Mouse (Mus musculus): ENCODE data around the gene Morn4. TPM values are rescaled to one million over a fixed set of nuclear protein-coding genes. Genes with fewer than 3 reads are reported as not detected.

The Morn4 gene
- total and polyA plus RNA-seq, 2 experiments from 2014 or later: 47.5 to 122 TPM

- H3K4me1 ChIP-seq (ENCODE audit: insufficient read depth, low read length): peaks cover 10% of the 10 kb centered on the region
- peak overlapping the region; percentile 8; the same call in 1 of the 2 replicates for H3K27ac ChIP-seq (ENCODE audit: low read depth, low read length)
- peak overlapping the region; percentile 91 for H3K4me2 ChIP-seq (ENCODE audit: low read depth, low read length, poor library complexity, severe bottlenecking)
- no peaks in the 10 kb centered on the region for H3K27me3 ChIP-seq (ENCODE audit: insufficient read depth, low read length)
- ATAC-seq (ENCODE audit: low FRiP score) (no peak), DNase-seq (ENCODE audit: low spot score) (no peak)
- peak overlapping the region; percentile 58 for H3K4me3 ChIP-seq (ENCODE audit: low read depth, low read length)
- H3K9ac ChIP-seq (replicated peaks; ENCODE audit: low read length, poor library complexity, severe bottlenecking): peak overlapping the region; percentile 62
- 4% methylated on average over 23 of the region's 23 CpGs for WGBS
- TF ChIP-seq CTCF (IDR thresholded peaks at IDR 0.05): no peak
- no peaks in the 10 kb centered on the region for H3K9me3 ChIP-seq (ENCODE audit: low read length)
- H3K36me3 ChIP-seq (ENCODE audit: insufficient read depth, low read length): peaks cover 8% of the 10 kb centered on the region
Measured at GRCm38 (mm10) chr19:42128052-42128740, 42.0 kb upstream of the Morn4 start.

- Histone ChIP-seq H3K4me1 (ENCODE audit: insufficient read depth, low read length) (peaks cover 10% of the 10 kb centered on the region), H3K4me2 (ENCODE audit: low read depth, low read length, poor library complexity, severe bottlenecking) (no peak overlapping the region), H3K9me3 (ENCODE audit: low read length) (no peaks in the 10 kb centered on the region), H3K4me3 (ENCODE audit: low read depth, low read length) (no peak overlapping the region), H3K36me3 (ENCODE audit: insufficient read depth, low read length) (peaks cover 9% of the 10 kb centered on the region), H3K27ac (ENCODE audit: low read depth, low read length) (no peak overlapping the region), H3K9ac (replicated peaks; ENCODE audit: low read length, poor library complexity, severe bottlenecking) (no peak overlapping the region), H3K27me3 (ENCODE audit: insufficient read depth, low read length) (no peaks in the 10 kb centered on the region)
- ATAC-seq (ENCODE audit: low FRiP score) (no peak), DNase-seq (ENCODE audit: low spot score) (no peak)
- TF ChIP-seq CTCF (IDR thresholded peaks at IDR 0.05): no peak
- 95% methylated on average over 5 of the region's 5 CpGs for WGBS
Measured at GRCm38 (mm10) chr19:42127024-42127423, 40.9 kb upstream of the Morn4 start.

GRCm38 (mm10) chr19:42126219-42126605, 40.1 kb upstream of the Morn4 start:
- no peak overlapping the region for H3K9ac ChIP-seq (replicated peaks; ENCODE audit: low read length, poor library complexity, severe bottlenecking)
- no peak overlapping the region for H3K4me3 ChIP-seq (ENCODE audit: low read depth, low read length)
- WGBS: 92% methylated on average over 6 of the region's 6 CpGs

GRCm38 (mm10) chr19:42125501-42126218, 39.5 kb upstream of the Morn4 start:
- no peak overlapping the region for H3K4me3 ChIP-seq (ENCODE audit: low read depth, low read length)
- H3K9me3 ChIP-seq (ENCODE audit: low read length): no peaks in the 10 kb centered on the region
- WGBS: 84% methylated on average over 11 of the region's 11 CpGs
- no peak for ATAC-seq (ENCODE audit: low FRiP score)
- no peak overlapping the region for H3K4me2 ChIP-seq (ENCODE audit: low read depth, low read length, poor library complexity, severe bottlenecking)
- peaks cover 23% of the 10 kb centered on the region for H3K36me3 ChIP-seq (ENCODE audit: insufficient read depth, low read length)
- no peak for TF ChIP-seq CTCF (IDR thresholded peaks at IDR 0.05)
- no peaks in the 10 kb centered on the region for H3K27me3 ChIP-seq (ENCODE audit: insufficient read depth, low read length)
- peaks cover 10% of the 10 kb centered on the region for H3K4me1 ChIP-seq (ENCODE audit: insufficient read depth, low read length)
- no peak overlapping the region for H3K9ac ChIP-seq (replicated peaks; ENCODE audit: low read length, poor library complexity, severe bottlenecking)
- no peak for DNase-seq (ENCODE audit: low spot score)
- H3K27ac ChIP-seq (ENCODE audit: low read depth, low read length): no peak overlapping the region

More at GRCm38 (mm10) chr19:42126219-42126605, 40.1 kb upstream of the Morn4 start:
- H3K27ac ChIP-seq (ENCODE audit: low read depth, low read length): no peak overlapping the region
- H3K4me2 ChIP-seq (ENCODE audit: low read depth, low read length, poor library complexity, severe bottlenecking): no peak overlapping the region
- ATAC-seq (ENCODE audit: low FRiP score) (no peak), DNase-seq (ENCODE audit: low spot score) (no peak)
- H3K4me1 ChIP-seq (ENCODE audit: insufficient read depth, low read length): peaks cover 10% of the 10 kb centered on the region
- H3K9me3 ChIP-seq (ENCODE audit: low read length): no peaks in the 10 kb centered on the region
- no peaks in the 10 kb centered on the region for H3K27me3 ChIP-seq (ENCODE audit: insufficient read depth, low read length)
- peaks cover 17% of the 10 kb centered on the region for H3K36me3 ChIP-seq (ENCODE audit: insufficient read depth, low read length)
- no peak for TF ChIP-seq CTCF (IDR thresholded peaks at IDR 0.05)

GRCm38 (mm10) chr19:42124684-42125083, 38.5 kb upstream of the Morn4 start:
- no peak overlapping the region for H3K4me3 ChIP-seq (ENCODE audit: low read depth, low read length)
- ATAC-seq (ENCODE audit: low FRiP score) (no peak), DNase-seq (ENCODE audit: low spot score) (peak; percentile 20)
- no peak overlapping the region for H3K27ac ChIP-seq (ENCODE audit: low read depth, low read length)
- peaks cover 7% of the 10 kb centered on the region for H3K4me1 ChIP-seq (ENCODE audit: insufficient read depth, low read length)
- H3K36me3 ChIP-seq (ENCODE audit: insufficient read depth, low read length): peaks cover 32% of the 10 kb centered on the region
- no peaks in the 10 kb centered on the region for H3K9me3 ChIP-seq (ENCODE audit: low read length)
- 89% methylated on average over 13 of the region's 13 CpGs for WGBS
- H3K9ac ChIP-seq (replicated peaks; ENCODE audit: low read length, poor library complexity, severe bottlenecking): no peak overlapping the region
- H3K4me2 ChIP-seq (ENCODE audit: low read depth, low read length, poor library complexity, severe bottlenecking): no peak overlapping the region
- TF ChIP-seq CTCF (IDR thresholded peaks at IDR 0.05): no peak
- H3K27me3 ChIP-seq (ENCODE audit: insufficient read depth, low read length): no peaks in the 10 kb centered on the region

GRCm38 (mm10) chr19:42120451-42120850, 34.3 kb upstream of the Morn4 start:
- Histone ChIP-seq H3K9ac (replicated peaks; ENCODE audit: low read length, poor library complexity, severe bottlenecking) (no peak overlapping the region), H3K4me1 (ENCODE audit: insufficient read depth, low read length) (no peaks in the 10 kb centered on the region), H3K4me3 (ENCODE audit: low read depth, low read length) (no peak overlapping the region), H3K9me3 (ENCODE audit: low read length) (no peaks in the 10 kb centered on the region), H3K27ac (ENCODE audit: low read depth, low read length) (no peak overlapping the region), H3K36me3 (ENCODE audit: insufficient read depth, low read length) (peaks cover 54% of the 10 kb centered on the region), H3K4me2 (ENCODE audit: low read depth, low read length, poor library complexity, severe bottlenecking) (no peak overlapping the region), H3K27me3 (ENCODE audit: insufficient read depth, low read length) (no peaks in the 10 kb centered on the region)
- WGBS: 90% methylated on average over 8 of the region's 8 CpGs
- no peak for DNase-seq (ENCODE audit: low spot score)
- ATAC-seq (ENCODE audit: low FRiP score): no peak
- TF ChIP-seq CTCF (IDR thresholded peaks at IDR 0.05): no peak
